Mouse (Mus musculus): ENCODE measurements around the gene Men1.
A peak's percentile ranks its signal among the peaks of the same experiment; 100 is the strongest.
"Not testable (repeated sequence)": the region's sequence is repeated elsewhere in the genome, so short reads cannot be mapped to it uniquely, and the experiment has no call there.

Gene Men1

GRCm38 (mm10) chr19:6334673-6335457 lies at the start of gene Men1:
Gene Men1, plus strand, starts transcription at chr19:6334979.
- peak; percentile 96 for DNase-seq

DNA sequence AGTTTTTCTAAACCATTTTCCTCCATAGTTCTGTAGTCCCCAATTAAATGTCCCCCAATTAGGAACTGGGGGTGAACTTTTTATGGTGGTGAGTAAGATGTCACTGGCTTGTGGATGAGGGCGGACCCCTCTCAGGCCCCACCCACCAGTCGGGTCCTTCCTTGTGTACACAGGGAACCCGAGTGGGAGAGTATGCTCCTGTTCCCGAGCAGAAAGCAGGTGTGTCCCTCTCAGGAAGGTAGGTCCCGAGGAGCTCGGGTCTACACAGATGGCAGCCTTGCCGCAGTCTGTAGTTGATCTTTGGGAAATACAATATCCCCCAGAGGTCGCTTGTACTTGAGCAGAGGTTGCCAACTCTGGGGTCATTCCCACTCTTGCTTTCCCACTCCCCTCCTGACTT lies 49.6 kb upstream of the Men1 start:
- DNase-seq, result no peak

DNA sequence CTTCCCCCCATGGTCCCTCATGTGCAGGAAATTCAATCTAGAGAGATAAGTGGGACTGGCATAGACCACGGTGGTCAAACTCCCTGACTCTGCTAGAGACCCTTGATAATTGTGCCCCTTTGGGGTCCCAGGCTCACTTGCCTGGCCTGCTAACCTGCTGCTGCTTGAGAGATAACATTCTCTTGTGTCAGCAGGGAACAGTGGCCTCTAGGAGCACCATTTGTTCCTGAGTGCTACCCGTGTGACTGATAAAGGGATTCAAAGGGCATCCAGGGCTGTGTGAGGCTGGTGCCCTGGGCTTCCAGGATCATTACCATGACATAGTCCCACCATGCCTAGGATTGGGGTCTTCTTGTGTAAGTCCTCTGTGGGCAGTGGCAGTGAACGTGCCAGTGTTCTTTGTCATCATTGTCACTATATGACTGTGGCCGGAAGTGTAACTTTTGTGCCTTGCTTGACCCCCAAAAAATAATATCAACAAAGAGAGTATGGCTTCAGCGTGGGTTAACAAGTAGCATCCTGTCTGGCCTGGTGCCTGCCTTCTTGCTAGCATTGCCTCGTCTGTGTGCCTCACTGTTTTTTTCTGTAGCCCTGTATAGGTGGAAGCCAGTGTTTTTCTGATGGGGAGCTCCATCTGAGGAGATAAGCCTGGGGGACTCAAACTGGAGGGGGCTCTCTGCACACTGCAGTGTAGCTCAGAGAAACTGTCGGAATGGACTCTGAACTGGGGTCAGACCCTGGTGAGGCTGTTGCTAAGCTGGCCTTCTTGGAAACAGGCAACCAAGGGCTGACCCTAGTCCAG lies 48.9 kb upstream of the Men1 start:
- no peak for DNase-seq

- no peak for DNase-seq
Measured at GRCm38 (mm10) chr19:6286434-6287401, 48.1 kb upstream of the Men1 start.

- no peak for DNase-seq
Measured at GRCm38 (mm10) chr19:6288236-6288894, 46.4 kb upstream of the Men1 start.

- DNase-seq, result no peak
Measured at GRCm38 (mm10) chr19:6289696-6290238, 45.0 kb upstream of the Men1 start.

DNA sequence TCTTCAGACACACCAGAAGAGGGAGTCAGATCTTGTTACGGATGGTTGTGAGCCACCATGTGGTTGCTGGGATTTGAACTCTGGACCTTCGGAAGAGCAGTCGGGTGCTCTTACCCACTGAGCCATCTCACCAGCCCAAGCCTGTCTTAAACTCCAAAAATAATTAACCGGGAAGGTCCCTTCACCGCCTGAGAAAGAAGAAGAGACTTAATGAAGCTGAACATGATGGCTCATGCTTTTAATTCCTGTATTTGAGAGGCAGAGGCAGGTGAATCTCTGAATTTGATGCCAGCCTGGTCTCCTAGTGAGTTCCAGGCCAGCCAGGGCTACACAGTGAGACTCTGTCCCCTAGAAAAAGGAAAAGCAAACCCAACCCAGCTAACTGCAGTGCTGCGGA lies 44.1 kb upstream of the Men1 start:
- DNase-seq, result not testable (repeated sequence)

GRCm38 (mm10) chr19:6291117-6291781 lies 43.5 kb upstream of the Men1 start:
- DNase-seq, result no peak

GRCm38 (mm10) chr19:6292262-6292661 lies 42.5 kb upstream of the Men1 start:
- no peak for DNase-seq

GRCm38 (mm10) chr19:6294301-6294700 lies 40.5 kb upstream of the Men1 start:
- DNase-seq, result no peak

DNA sequence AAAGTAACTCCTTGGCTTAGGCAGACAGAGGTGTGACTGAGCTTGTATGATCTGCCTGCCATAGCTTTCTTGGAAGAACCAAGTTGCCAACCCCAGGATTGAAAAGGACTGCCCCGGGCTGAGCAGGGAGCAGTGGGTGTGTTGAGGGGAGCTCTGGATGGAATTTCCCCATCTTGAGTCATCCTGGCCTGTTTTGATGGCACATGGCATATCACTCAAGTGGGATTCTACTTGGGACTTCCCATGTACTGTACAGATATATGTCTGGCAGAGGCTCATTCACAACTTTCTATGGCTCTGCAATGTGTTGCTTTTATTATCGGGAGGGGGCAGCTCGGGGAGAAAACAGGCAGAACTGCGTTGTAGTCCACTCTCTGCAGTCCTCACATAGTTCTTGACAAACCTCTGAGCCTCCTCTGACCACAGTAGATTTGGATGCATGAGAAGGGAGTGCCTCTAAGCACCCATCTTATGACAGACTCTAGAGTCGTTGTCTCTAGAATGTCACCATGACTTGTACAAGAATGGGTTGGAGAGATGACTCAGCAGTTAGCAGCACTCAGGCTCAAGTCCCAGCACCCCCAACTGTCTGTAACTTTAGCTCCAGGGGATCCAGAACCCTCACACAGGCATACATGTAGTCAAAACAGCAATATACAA lies 38.1 kb upstream of the Men1 start:
- DNase-seq, result no peak

- no peak for DNase-seq
Measured at GRCm38 (mm10) chr19:6297641-6298040, 37.1 kb upstream of the Men1 start.

GRCm38 (mm10) chr19:6299003-6299402 lies 35.8 kb upstream of the Men1 start:
- DNase-seq, result no peak

DNA sequence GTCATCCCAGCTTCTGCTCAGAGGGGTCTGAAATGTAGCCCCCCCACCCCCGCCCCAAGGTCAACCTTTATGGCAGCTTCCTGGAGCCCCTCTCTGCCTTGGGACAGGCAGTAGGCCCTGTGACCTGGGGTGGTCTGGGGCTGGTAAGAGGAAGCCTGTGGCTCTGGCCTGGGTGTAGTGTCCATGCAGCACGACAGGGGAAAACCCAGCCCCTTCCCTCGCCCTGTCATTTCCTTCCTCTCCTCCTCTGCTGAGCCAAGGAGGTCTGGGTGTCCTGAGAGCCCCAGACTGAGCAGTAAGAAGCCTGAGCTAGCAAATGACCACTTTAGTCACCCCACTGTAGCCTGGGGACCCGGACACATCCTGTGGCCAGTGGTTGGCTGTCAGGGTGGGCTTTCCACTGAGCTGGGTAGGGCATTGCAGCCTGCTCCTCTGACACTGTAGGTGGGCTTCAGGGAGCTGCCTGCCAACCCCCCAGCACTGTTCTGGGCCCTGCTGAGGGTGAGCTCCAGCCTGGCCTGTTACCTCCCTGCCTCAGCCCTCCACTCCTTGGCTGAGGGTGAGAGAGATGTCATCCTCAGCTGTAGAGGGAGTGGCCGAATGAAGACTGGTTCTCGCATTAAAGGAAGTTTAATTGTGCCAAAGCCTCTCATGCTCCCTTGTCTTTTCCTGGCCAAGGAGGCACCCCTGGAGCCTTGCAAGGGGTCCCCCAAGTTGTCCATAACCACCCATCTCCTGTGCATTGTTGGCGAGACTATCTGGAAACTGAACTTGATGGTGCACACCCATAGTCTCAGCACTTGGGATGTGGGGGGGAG lies 35.1 kb upstream of the Men1 start:
- no peak for DNase-seq

DNA sequence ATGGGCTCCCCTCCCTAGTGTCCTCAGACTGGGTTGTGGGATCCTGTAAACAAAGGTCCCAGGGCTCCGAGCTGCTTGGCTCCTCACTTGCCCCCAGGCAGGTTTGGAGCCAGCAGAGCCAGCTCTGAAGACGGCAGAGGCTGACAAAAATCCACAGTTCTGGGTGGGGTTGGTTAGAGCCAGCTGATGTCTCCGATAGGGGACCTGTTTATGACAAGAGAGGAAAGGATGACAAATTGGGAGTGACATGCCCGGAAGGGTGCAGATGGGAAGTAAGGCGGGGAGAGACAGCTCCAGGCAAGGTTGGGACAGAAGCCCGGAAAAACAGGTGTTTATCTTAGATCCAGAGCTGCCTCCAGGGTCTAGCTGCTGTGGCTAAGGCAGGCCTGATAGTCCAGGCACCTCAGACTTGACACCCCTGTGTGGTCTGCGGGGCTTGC lies 34.4 kb upstream of the Men1 start:
- no peak for DNase-seq

GRCm38 (mm10) chr19:6302114-6302513 lies 32.7 kb upstream of the Men1 start:
- no peak for DNase-seq

DNA sequence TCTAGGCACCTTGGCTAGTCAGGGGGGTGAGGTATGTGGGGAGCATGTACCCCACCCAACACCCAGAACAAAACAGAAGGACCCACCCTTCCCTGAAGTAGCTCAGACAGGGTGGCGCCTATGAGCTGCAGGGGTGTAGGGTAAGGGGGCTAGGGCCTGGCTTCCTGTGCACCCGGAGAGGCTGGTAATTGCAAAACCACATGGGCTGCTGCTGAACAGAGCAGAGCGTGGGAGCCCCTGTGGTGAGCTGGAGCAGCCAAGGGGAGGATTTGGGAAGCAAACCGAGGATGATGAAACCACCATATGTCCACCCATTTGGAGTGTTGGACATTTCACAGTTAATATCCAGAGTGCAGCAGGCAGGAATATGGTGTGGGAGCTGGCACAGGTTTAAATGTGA lies 32.3 kb upstream of the Men1 start:
- DNase-seq, result peak; percentile 42

DNA sequence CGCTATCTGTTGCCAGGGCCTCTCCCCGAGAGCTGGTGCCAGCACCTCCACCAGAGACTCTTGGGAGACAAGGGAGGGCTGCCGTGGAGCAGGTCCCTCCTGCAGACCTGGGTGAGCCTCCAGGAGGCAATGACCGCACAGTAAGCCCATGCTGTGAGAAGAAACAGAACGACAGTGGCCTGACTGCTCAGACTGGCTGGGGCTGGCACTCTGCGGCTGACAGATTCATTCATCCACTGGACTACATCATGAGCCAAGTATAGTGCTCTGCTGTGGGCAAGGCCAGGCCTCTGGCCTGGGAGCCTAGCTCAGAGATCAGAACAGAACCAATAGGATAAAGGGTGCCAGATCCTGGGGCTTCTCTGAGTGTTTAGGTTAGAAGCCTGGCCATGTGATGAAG lies 30.9 kb upstream of the Men1 start:
- no peak for DNase-seq

GRCm38 (mm10) chr19:6304787-6305516 lies 29.8 kb upstream of the Men1 start:
- DNase-seq, result peak; percentile 73
